Mouse (Mus musculus): ENCODE results near the gene Ciita. TPM values are rescaled to one million over a fixed set of nuclear protein-coding genes. Genes with fewer than 3 reads are reported as not detected.
A peak's percentile ranks its signal among the peaks of the same experiment; 100 is the strongest.

Ciita gene
- polyA plus RNA-seq, 1 experiment, result 82.2 TPM

- no peak overlapping the region for H3K27ac ChIP-seq (ENCODE audit: insufficient read depth, low read length)
- no peak for TF ChIP-seq CTCF (IDR thresholded peaks at IDR 0.05; ENCODE audit: extremely low read depth, insufficient read depth, insufficient read length, insufficient replicate concordance)
- no peak for TF ChIP-seq POLR2A (IDR thresholded peaks at IDR 0.05; ENCODE audit: low read depth, low read length)
- no peaks in the 10 kb centered on the region for H3K4me1 ChIP-seq (ENCODE audit: control insufficient read depth, insufficient read depth, insufficient read length)
- H3K27me3 ChIP-seq (ENCODE audit: control insufficient read depth, insufficient read depth, low read length), result no peaks in the 10 kb centered on the region
- H3K36me3 ChIP-seq (ENCODE audit: control insufficient read depth, insufficient read depth, low read length), result no peaks in the 10 kb centered on the region
- H3K4me3 ChIP-seq (ENCODE audit: extremely low read depth, insufficient read depth, insufficient read length), result no peak overlapping the region
- 84% methylated on average over 11 of the region's 11 CpGs for WGBS
- no peak for DNase-seq (ENCODE audit: low read depth in 1 of 2, low spot score in 2 of 2)
Observed at GRCm38 (mm10) chr16:10467391-10468107, 12.3 kb upstream of the Ciita start.

GRCm38 (mm10) chr16:10468201-10468600 lies 11.7 kb upstream of the Ciita start:
- no peaks in the 10 kb centered on the region for H3K27me3 ChIP-seq (ENCODE audit: control insufficient read depth, insufficient read depth, low read length)
- H3K36me3 ChIP-seq (ENCODE audit: control insufficient read depth, insufficient read depth, low read length), result no peaks in the 10 kb centered on the region
- TF ChIP-seq CTCF (IDR thresholded peaks at IDR 0.05; ENCODE audit: extremely low read depth, insufficient read depth, insufficient read length, insufficient replicate concordance), result no peak
- TF ChIP-seq POLR2A (IDR thresholded peaks at IDR 0.05; ENCODE audit: low read depth, low read length), result no peak
- H3K4me1 ChIP-seq (ENCODE audit: control insufficient read depth, insufficient read depth, insufficient read length), result no peaks in the 10 kb centered on the region
- no peak overlapping the region for H3K4me3 ChIP-seq (ENCODE audit: extremely low read depth, insufficient read depth, insufficient read length)
- WGBS, result 95% methylated on average over 1 of the region's 1 CpGs
- no peak for DNase-seq (ENCODE audit: low read depth in 1 of 2, low spot score in 2 of 2)
- no peak overlapping the region for H3K27ac ChIP-seq (ENCODE audit: insufficient read depth, low read length)

GRCm38 (mm10) chr16:10471950-10472349 lies 7.9 kb upstream of the Ciita start:
- Histone ChIP-seq H3K27me3 (ENCODE audit: control insufficient read depth, insufficient read depth, low read length) (no peaks in the 10 kb centered on the region), H3K4me3 (ENCODE audit: extremely low read depth, insufficient read depth, insufficient read length) (no peak overlapping the region), H3K4me1 (ENCODE audit: control insufficient read depth, insufficient read depth, insufficient read length) (peaks cover 13% of the 10 kb centered on the region; the same call in 1 of the 2 replicates), H3K27ac (ENCODE audit: insufficient read depth, low read length) (no peak overlapping the region), H3K36me3 (ENCODE audit: control insufficient read depth, insufficient read depth, low read length) (no peaks in the 10 kb centered on the region)
- WGBS, result 92% methylated on average over 3 of the region's 3 CpGs
- no peak for DNase-seq (ENCODE audit: low read depth in 1 of 2, low spot score in 2 of 2)
- TF ChIP-seq CTCF (IDR thresholded peaks at IDR 0.05; ENCODE audit: extremely low read depth, insufficient read depth, insufficient read length, insufficient replicate concordance) (no peak), POLR2A (IDR thresholded peaks at IDR 0.05; ENCODE audit: low read depth, low read length) (no peak)

GRCm38 (mm10) chr16:10474956-10475355 lies 4.9 kb upstream of the Ciita start:
- DNase-seq (ENCODE audit: low read depth in 1 of 2, low spot score in 2 of 2), result no peak
- peaks cover 13% of the 10 kb centered on the region; the same call in 1 of the 2 replicates for H3K4me1 ChIP-seq (ENCODE audit: control insufficient read depth, insufficient read depth, insufficient read length)
- TF ChIP-seq CTCF (IDR thresholded peaks at IDR 0.05; ENCODE audit: extremely low read depth, insufficient read depth, insufficient read length, insufficient replicate concordance), result no peak
- H3K4me3 ChIP-seq (ENCODE audit: extremely low read depth, insufficient read depth, insufficient read length), result no peak overlapping the region
- no peaks in the 10 kb centered on the region for H3K36me3 ChIP-seq (ENCODE audit: control insufficient read depth, insufficient read depth, low read length)
- no peaks in the 10 kb centered on the region for H3K27me3 ChIP-seq (ENCODE audit: control insufficient read depth, insufficient read depth, low read length)
- WGBS, result 85% methylated on average over 3 of the region's 3 CpGs
- H3K27ac ChIP-seq (ENCODE audit: insufficient read depth, low read length), result no peak overlapping the region

GRCm38 (mm10) chr16:10475919-10476318 lies 3.9 kb upstream of the Ciita start:
- WGBS, result 59% methylated on average over 2 of the region's 2 CpGs

GRCm38 (mm10) chr16:10482343-10482742 lies 2.5 kb downstream of the Ciita start:
- no peak overlapping the region for H3K27ac ChIP-seq (ENCODE audit: insufficient read depth, low read length)
- no peak for TF ChIP-seq CTCF (IDR thresholded peaks at IDR 0.05; ENCODE audit: extremely low read depth, insufficient read depth, insufficient read length, insufficient replicate concordance)
- TF ChIP-seq POLR2A (IDR thresholded peaks at IDR 0.05; ENCODE audit: low read depth, low read length), result no peak
- WGBS, result 33% methylated on average over 4 of the region's 4 CpGs
- H3K36me3 ChIP-seq (ENCODE audit: control insufficient read depth, insufficient read depth, low read length), result no peaks in the 10 kb centered on the region
- no peaks in the 10 kb centered on the region for H3K27me3 ChIP-seq (ENCODE audit: control insufficient read depth, insufficient read depth, low read length)
- H3K4me1 ChIP-seq (ENCODE audit: control insufficient read depth, insufficient read depth, insufficient read length), result 0 out of 2 replicates have a peak, but pooled peaks cover 4% of the 10 kb centered on the region
- DNase-seq (ENCODE audit: low read depth in 1 of 2, low spot score in 2 of 2), result no peak
- H3K4me3 ChIP-seq (ENCODE audit: extremely low read depth, insufficient read depth, insufficient read length), result no peak overlapping the region

More at GRCm38 (mm10) chr16:10475919-10476318, 3.9 kb upstream of the Ciita start:
- no peaks in the 10 kb centered on the region for H3K36me3 ChIP-seq (ENCODE audit: control insufficient read depth, insufficient read depth, low read length)
- no peaks in the 10 kb centered on the region for H3K27me3 ChIP-seq (ENCODE audit: control insufficient read depth, insufficient read depth, low read length)
- no peak for DNase-seq (ENCODE audit: low read depth in 1 of 2, low spot score in 2 of 2)
- H3K4me1 ChIP-seq (ENCODE audit: control insufficient read depth, insufficient read depth, insufficient read length), result peaks cover 13% of the 10 kb centered on the region; the same call in 1 of the 2 replicates
- peak overlapping the region; percentile 63 for H3K27ac ChIP-seq (ENCODE audit: insufficient read depth, low read length)
- TF ChIP-seq POLR2A (IDR thresholded peaks at IDR 0.05; ENCODE audit: low read depth, low read length) (no peak), CTCF (IDR thresholded peaks at IDR 0.05; ENCODE audit: extremely low read depth, insufficient read depth, insufficient read length, insufficient replicate concordance) (no peak)
- H3K4me3 ChIP-seq (ENCODE audit: extremely low read depth, insufficient read depth, insufficient read length), result no peak overlapping the region

GRCm38 (mm10) chr16:10486993-10487392 lies 7.1 kb downstream of the Ciita start:
- Histone ChIP-seq H3K36me3 (ENCODE audit: control insufficient read depth, insufficient read depth, low read length) (peaks cover 8% of the 10 kb centered on the region), H3K4me1 (ENCODE audit: control insufficient read depth, insufficient read depth, insufficient read length) (0 out of 2 replicates have a peak, but pooled peaks cover 4% of the 10 kb centered on the region), H3K4me3 (ENCODE audit: extremely low read depth, insufficient read depth, insufficient read length) (no peak overlapping the region), H3K27ac (ENCODE audit: insufficient read depth, low read length) (peak overlapping the region; percentile 74), H3K27me3 (ENCODE audit: control insufficient read depth, insufficient read depth, low read length) (no peaks in the 10 kb centered on the region)
- no peak for DNase-seq (ENCODE audit: low read depth in 1 of 2, low spot score in 2 of 2)
- WGBS, result 15% methylated on average over 3 of the region's 3 CpGs
- TF ChIP-seq CTCF (IDR thresholded peaks at IDR 0.05; ENCODE audit: extremely low read depth, insufficient read depth, insufficient read length, insufficient replicate concordance), result no peak
- no peak for TF ChIP-seq POLR2A (IDR thresholded peaks at IDR 0.05; ENCODE audit: low read depth, low read length)
